Mouse (Mus musculus): ENCODE data around the gene Mpzl2.

Gene Mpzl2

DNA sequence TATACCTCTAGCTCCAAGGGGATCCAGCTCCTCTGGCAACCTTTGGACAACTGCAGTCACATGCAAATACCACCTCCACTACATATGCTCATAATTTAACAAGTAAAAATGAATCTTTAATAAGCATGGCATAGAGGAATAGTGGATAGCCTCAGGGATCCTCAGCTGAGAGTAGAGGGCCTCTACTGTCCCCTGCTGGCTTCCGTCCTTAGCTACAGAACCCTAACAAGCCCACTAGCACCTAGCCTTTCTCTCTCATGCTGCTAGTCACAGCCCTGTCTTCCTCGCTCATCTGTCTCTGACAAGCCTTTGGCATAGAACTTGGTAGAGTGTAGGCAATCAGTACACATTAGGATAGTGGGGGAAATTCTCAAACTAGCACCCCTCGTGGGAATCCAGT lies 51.2 kb downstream of the Mpzl2 start:
- no peak for DNase-seq

DNA sequence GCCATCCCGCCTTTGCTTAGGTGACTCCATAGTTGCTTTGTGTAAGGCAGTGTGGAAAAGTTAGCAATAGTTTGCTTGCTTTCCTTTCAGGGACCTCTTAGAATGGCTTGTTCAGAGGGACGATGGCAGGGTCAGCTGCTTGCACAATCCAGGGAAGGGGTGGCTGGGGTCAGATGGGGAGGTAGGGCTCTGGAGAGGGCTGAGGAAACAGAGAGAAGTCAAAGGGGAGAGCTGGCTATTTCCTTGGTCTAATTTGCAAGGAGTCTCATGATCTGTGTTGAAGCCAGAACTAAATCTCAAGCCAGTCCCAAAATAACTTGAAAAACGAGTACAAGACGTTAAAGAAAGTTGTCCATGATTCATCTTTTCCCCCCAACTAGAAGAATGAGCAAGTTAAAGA lies 53.0 kb downstream of the Mpzl2 start:
- DNase-seq: no peak

DNA sequence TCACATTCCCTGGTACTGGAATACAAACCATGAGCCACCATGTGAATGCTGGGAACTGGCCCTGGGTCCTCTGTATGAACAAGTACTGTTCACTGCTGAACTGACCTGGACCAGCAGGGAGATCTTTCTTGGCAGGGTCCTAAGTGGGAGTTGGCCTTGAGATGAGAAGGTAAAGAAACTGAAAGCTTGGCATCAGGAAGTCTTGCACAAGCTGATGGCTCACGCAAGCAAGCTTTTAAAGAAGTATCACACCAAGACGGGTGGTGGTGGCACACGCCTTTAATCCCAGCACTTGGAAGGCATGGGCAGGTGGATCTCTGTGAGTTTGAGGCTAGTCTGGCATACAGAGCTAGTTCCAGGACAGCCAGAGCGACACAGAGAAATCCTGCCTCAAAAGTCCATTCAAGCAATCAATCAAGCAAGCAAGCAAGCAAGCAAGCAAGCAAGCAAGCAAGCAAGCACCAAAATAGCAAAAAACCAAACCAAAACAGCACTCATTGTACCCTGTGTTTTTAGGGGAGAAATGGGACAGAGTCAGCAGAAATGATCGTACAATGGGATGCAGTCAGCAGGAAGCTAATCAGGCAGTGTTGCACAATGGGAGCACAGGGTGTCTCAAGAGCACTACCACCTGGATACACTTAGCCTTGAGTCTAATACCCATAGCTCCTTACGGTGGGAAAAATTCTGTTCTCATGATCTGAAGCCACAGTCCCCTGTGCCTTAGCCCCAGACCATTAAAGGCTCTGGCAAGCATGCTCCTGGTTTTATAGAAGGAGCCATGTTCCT lies 55.7 kb downstream of the Mpzl2 start:
- DNase-seq: no peak

DNA sequence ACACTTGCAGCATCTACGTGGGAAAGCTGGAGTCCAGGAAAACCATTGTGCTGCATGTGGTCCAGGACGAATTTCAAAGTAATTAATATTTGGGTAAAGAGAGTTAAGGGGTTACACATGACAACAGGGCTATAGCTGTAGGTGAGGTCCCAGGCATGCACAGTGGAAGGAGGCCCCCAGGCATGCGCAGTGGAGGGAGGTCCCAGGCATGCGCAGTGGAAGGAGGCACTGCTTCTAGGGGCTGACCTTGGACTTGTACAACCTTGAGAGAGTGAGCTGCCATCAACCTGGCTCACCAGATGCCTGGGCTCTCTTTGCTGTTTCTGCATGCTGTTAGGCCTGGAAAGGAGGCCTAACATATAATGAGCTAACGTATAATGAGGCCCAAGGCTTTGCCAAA lies 58.3 kb downstream of the Mpzl2 start:
- DNase-seq: no peak

DNA sequence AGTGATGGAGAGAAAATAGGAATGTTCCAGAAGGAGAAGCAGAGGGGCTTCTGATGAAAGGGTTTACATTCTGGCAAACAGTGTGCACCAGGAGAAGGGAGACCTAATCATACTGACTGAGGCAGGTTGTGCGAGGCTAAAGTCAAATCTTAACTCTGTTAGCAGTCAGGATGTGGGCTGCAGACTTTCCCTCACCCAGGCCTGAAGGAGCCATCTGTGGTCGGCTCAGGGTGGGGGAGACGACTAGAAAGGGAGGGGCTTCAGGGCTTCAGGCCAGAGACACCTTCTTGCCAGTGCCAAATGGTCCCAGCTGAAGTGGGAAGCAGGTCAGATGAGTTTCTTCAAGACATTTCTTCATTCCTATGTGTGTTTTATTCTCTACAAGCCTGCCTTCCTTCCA lies 58.8 kb downstream of the Mpzl2 start:
- no peak for DNase-seq

DNA sequence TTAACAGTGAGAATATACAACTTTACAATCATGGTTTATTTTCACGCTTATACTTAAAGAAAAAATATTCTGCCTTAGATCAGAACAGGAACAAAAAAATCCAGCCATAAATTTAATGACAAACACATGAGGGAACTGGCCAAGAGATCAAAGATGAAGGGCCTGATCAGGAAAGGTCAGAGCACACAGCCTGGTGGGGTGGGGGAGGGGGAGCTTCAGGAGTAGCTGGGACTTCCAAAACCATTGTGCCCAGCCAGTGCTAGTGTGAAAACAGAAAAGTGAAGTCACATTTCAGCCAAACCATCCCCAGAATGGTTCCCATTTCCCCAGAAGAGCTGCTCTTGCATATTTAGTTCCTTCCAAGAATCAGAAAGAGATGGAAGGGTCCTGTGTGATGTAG lies 62.9 kb downstream of the Mpzl2 start:
- DNase-seq: no peak

DNA sequence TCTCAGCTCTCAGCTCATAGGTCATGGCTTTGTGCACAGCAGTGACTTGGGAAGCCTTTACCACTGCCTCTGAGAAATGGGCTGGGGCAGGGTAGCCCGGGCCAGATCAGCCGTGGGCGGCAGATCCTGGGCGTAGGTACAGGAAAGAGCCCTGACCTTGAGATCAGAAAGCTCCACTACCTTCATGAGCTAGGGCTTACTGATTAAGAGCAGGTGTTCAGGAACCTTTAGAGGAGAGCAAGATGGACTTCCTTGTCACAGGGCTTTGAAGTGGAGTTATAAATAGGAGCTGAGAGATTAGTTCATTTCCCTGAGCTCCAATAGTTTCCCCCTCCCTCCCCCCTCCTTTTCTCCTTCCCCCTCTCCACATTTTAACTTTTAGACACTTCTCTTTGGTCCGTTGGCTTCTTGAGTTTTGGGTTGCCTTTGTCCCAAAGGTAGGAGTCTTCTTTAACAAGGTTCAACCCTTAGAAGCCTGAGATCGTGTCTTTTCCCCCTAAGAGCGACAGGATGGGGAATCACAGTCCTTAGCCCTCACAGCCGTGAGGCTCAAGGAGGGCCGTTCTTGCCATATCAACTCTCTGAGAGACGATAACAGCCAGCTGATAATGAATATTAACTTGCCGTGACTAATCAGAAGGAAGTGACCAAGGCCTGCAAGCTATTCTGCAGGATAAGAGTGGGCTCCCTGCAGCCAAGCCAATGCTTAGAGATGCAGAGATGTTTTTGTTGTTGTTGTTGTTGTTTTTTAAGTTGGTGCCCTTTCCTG lies 63.8 kb downstream of the Mpzl2 start:
- no peak for DNase-seq

Measured in right cerebral cortex, postnatal 14 days (tissue).